Mouse (Mus musculus) G1E (cell line): Measurements from ENCODE around the gene Gm17581.

Experiments used
- CTCF ChIP-seq: IDR thresholded peaks from 2 replicates; pipeline ENCODE4 v1.5.1; 2012; ENCODE audit warnings: low read depth, low read length, inconsistent platforms, mixed read lengths
- GATA1 ChIP-seq: IDR thresholded peaks from 2 replicates; pipeline ENCODE4 v1.6.1; 2012; ENCODE audit warnings: borderline replicate concordance, low read length, inconsistent platforms, mixed read lengths
- POLR2AphosphoS5 ChIP-seq: IDR thresholded peaks from 2 replicates; pipeline ENCODE4 v1.6.1; 2012; ENCODE audit warnings: low read depth, low read length, inconsistent platforms; ENCODE audit not compliant: insufficient replicate concordance

GRCm38 (mm10) chr2:155737803-155738202 lies 2.1 kb upstream of the Gm17581 start:
- no peak for TF ChIP-seq CTCF
- TF ChIP-seq POLR2AphosphoS5, result no peak
- no peak for TF ChIP-seq GATA1
